Mouse (Mus musculus) forelimb bud, embryonic 11.5 days (tissue): ENCODE data around the gene Prdx6b.

Experiments
- DNase-seq: peaks from one replicate; pipeline ENCODE4 v3.0.0-alpha.2; 2012; ENCODE audit warnings: low read depth, low spot score

The Prdx6b gene

GRCm38 (mm10) chr2:80292172-80292571 is at the start of gene Prdx6b:
Prdx6b (plus strand) TSS chr2:80292472.
- DNase-seq: no peak

GRCm38 (mm10) chr2:80247466-80247865 is 44.8 kb upstream of the Prdx6b start:
- no peak for DNase-seq

- DNase-seq: no peak
Measured at GRCm38 (mm10) chr2:80247868-80248267, 44.4 kb upstream of the Prdx6b start.

- no peak for DNase-seq
Measured at GRCm38 (mm10) chr2:80259888-80260672, 32.2 kb upstream of the Prdx6b start.

- peak; percentile 66 for DNase-seq
Measured at GRCm38 (mm10) chr2:80266894-80267293, 25.4 kb upstream of the Prdx6b start.

GRCm38 (mm10) chr2:80268053-80268452 is 24.2 kb upstream of the Prdx6b start:
- peak; percentile 36 for DNase-seq

- DNase-seq: no peak
Measured at GRCm38 (mm10) chr2:80271431-80271830, 20.8 kb upstream of the Prdx6b start.

GRCm38 (mm10) chr2:80273038-80273437 is 19.2 kb upstream of the Prdx6b start:
- DNase-seq: no peak

- no peak for DNase-seq
Measured at GRCm38 (mm10) chr2:80273763-80274162, 18.5 kb upstream of the Prdx6b start.

GRCm38 (mm10) chr2:80275136-80275535 is 17.1 kb upstream of the Prdx6b start:
- peak; percentile 61 for DNase-seq

- no peak for DNase-seq
Measured at GRCm38 (mm10) chr2:80282214-80282613, 10.1 kb upstream of the Prdx6b start.

- DNase-seq: no peak
Measured at GRCm38 (mm10) chr2:80286397-80286796, 5.9 kb upstream of the Prdx6b start.

GRCm38 (mm10) chr2:80298334-80298733 is 6.1 kb downstream of the Prdx6b start:
- DNase-seq: no peak

- no peak for DNase-seq
Measured at GRCm38 (mm10) chr2:80300806-80301205, 8.5 kb downstream of the Prdx6b start.

GRCm38 (mm10) chr2:80303957-80304356 is 11.7 kb downstream of the Prdx6b start:
- DNase-seq: no peak

GRCm38 (mm10) chr2:80307701-80308100 is 15.4 kb downstream of the Prdx6b start:
- DNase-seq: no peak

- DNase-seq: no peak
Measured at GRCm38 (mm10) chr2:80309775-80310174, 17.5 kb downstream of the Prdx6b start.

GRCm38 (mm10) chr2:80310772-80311171 is 18.5 kb downstream of the Prdx6b start:
- DNase-seq: no peak

GRCm38 (mm10) chr2:80311350-80311749 is 19.1 kb downstream of the Prdx6b start:
- DNase-seq: no peak

- DNase-seq: no peak
Measured at GRCm38 (mm10) chr2:80314201-80314600, 21.9 kb downstream of the Prdx6b start.

GRCm38 (mm10) chr2:80314854-80315241 is 22.6 kb downstream of the Prdx6b start:
- DNase-seq: peak; percentile 7

GRCm38 (mm10) chr2:80315242-80316161 is 23.2 kb downstream of the Prdx6b start, which contains the start of gene Dnajc10:
Dnajc10 (plus strand) TSS chr2:80315466.
- DNase-seq: peak; percentile 83
